Mouse (Mus musculus) yolk sac, embryonic 10.5 days (tissue): ENCODE data around the gene Akna.

Experiments used
- DNase-seq: peaks from one replicate; pipeline ENCODE4 v3.0.0-alpha.2; 2017; ENCODE audit warnings: low spot score

Akna gene

GRCm38 (mm10) chr4:63383474-63383873, 19.7 kb downstream of the Akna start:
- no peak for DNase-seq

GRCm38 (mm10) chr4:63382676-63383369, 20.3 kb downstream of the Akna start:
- no peak for DNase-seq

- no peak for DNase-seq
Observed at GRCm38 (mm10) chr4:63377483-63377882, 25.7 kb downstream of the Akna start.

- DNase-seq = no peak
Observed at GRCm38 (mm10) chr4:63375367-63375766, 27.8 kb downstream of the Akna start.

GRCm38 (mm10) chr4:63374331-63374730, 28.8 kb downstream of the Akna start:
- DNase-seq = no peak

- DNase-seq = no peak
Observed at GRCm38 (mm10) chr4:63373404-63373803, 29.8 kb downstream of the Akna start.

- peak; percentile 19 for DNase-seq
Observed at GRCm38 (mm10) chr4:63371890-63372289, 31.3 kb downstream of the Akna start.

GRCm38 (mm10) chr4:63370897-63371296, 32.3 kb downstream of the Akna start:
- no peak for DNase-seq

- peak; percentile 45 for DNase-seq
Observed at GRCm38 (mm10) chr4:63368577-63368976, 34.6 kb downstream of the Akna start.

GRCm38 (mm10) chr4:63362150-63362549, 41.0 kb downstream of the Akna start, which contains the start of gene Orm2:
Orm2 (plus strand) TSS chr4:63362449.
- DNase-seq = no peak

GRCm38 (mm10) chr4:63359861-63360260, 43.3 kb downstream of the Akna start:
- no peak for DNase-seq

GRCm38 (mm10) chr4:63356981-63357570, 46.1 kb downstream of the Akna start:
- DNase-seq = no peak

GRCm38 (mm10) chr4:63355877-63356665, 47.1 kb downstream of the Akna start, which contains the start of gene Orm3:
Orm3 (plus strand) TSS chr4:63356162.
- DNase-seq = no peak

- no peak for DNase-seq
Observed at GRCm38 (mm10) chr4:63348524-63348923, 54.6 kb downstream of the Akna start.

- no peak for DNase-seq
Observed at GRCm38 (mm10) chr4:63346659-63347058, 56.5 kb downstream of the Akna start.

GRCm38 (mm10) chr4:63345261-63345660, 57.9 kb downstream of the Akna start:
- no peak for DNase-seq

GRCm38 (mm10) chr4:63344295-63344694, 58.9 kb downstream of the Akna start, which contains the start of gene Orm1:
Orm1 (plus strand) TSS chr4:63344560.
- DNase-seq = no peak

GRCm38 (mm10) chr4:63343608-63344007, 59.5 kb downstream of the Akna start:
- DNase-seq = no peak

GRCm38 (mm10) chr4:63342491-63342890, 60.7 kb downstream of the Akna start:
- no peak for DNase-seq

GRCm38 (mm10) chr4:63338414-63339076, 64.6 kb downstream of the Akna start:
- DNase-seq = peak; percentile 63

- no peak for DNase-seq
Observed at GRCm38 (mm10) chr4:63333403-63333802, 69.8 kb downstream of the Akna start.

GRCm38 (mm10) chr4:63323275-63323815, 79.8 kb downstream of the Akna start:
- DNase-seq = no peak
